Mouse (Mus musculus): Measurements from ENCODE around the gene Pla2g12b. TPM values are rescaled to one million over a fixed set of nuclear protein-coding genes. Genes with fewer than 3 reads are reported as not detected.
"Not testable (repeated sequence)": the region's sequence is repeated elsewhere in the genome, so short reads cannot be mapped to it uniquely, and the experiment has no call there.

The Pla2g12b gene
- polyA plus RNA-seq, 1 experiment from 2014 or later: not detected

DNA sequence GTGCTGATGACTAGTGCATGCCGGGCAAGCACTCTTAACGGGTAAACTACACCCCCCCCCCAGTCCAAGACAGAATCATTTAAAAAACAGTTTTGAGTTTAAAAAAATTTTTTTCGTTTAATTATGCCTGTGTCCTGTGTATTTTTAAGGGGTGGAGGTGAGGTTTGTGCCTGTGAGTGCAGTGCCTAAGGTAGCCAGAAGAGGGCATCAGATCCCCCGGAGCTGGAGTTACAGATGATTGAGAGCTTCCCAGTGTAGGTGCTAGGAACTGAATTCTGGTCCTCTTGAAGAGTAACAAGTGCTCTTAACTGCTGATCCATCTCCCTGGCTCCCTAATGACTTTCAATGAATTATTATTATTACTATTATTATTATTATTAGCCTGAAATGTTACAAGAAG is 24.7 kb upstream of the Pla2g12b start:
- no peak overlapping the region for H3K9ac ChIP-seq
- no peak overlapping the region for H3K4me2 ChIP-seq
- peaks cover 7% of the 10 kb centered on the region for H3K36me3 ChIP-seq
- H3K4me3 ChIP-seq: no peak overlapping the region
- H3K4me1 ChIP-seq (replicated peaks): 0 out of 2 replicates have a peak, but pooled peaks cover 4% of the 10 kb centered on the region
- 93% methylated on average over 4 of the region's 4 CpGs for WGBS
- H3K27me3 ChIP-seq: no peaks in the 10 kb centered on the region
- ATAC-seq (ENCODE audit: low read depth): no peak
- H3K9me3 ChIP-seq: no peaks in the 10 kb centered on the region
- no peak overlapping the region for H3K27ac ChIP-seq (replicated peaks)

DNA sequence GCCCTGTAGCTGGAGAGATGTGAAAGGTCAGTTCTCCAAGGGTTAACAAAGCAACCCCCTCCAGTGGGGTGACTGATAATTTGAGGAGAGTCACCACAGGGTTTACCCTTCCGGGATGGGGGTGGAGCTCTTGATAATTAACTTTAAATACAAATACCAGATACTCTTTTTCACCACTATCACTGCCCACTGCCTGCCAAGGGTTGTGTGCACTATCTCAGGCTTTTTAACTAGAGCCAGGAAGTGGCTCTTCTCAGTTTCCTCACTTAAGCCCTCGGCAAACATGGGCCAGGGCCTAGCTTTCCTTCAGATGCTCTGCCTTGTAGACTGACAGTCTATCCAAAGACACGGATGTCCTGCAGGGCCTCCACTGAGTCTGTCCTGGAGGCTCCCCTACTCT is 23.5 kb upstream of the Pla2g12b start:
- Histone ChIP-seq H3K27ac (replicated peaks) (no peak overlapping the region), H3K4me1 (replicated peaks) (0 out of 2 replicates have a peak, but pooled peaks cover 4% of the 10 kb centered on the region), H3K27me3 (no peaks in the 10 kb centered on the region), H3K4me2 (no peak overlapping the region), H3K4me3 (no peak overlapping the region), H3K9ac (no peak overlapping the region), H3K9me3 (no peaks in the 10 kb centered on the region), H3K36me3 (no peaks in the 10 kb centered on the region; the same call in 1 of the 2 replicates)
- ATAC-seq (ENCODE audit: low read depth): no peak
- 56% methylated on average over 3 of the region's 3 CpGs for WGBS

DNA sequence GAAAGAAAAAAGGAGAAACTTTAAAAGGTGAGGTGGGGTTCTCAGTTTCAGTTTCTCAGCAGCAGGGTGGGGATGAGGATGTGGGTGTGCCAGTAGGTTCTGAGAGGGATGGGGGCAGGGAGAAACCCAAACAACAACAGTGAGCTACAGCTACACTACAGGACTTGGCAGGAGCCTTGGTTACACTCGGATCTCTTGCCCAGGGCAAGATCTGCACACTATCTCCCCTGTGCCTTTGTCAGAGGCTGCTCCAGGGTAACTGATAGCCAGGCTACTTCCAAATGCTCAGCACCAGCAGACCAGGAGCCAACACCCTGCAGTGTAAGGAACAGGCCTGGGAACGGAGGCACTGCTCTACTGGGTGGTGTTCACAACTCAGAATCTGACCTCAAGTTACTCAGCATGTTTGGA is 23.0 kb upstream of the Pla2g12b start:
- H3K4me1 ChIP-seq (replicated peaks): 0 out of 2 replicates have a peak, but pooled peaks cover 4% of the 10 kb centered on the region
- no peaks in the 10 kb centered on the region for H3K9me3 ChIP-seq
- no peaks in the 10 kb centered on the region for H3K27me3 ChIP-seq
- H3K4me3 ChIP-seq: no peak overlapping the region
- H3K4me2 ChIP-seq: no peak overlapping the region
- no peak overlapping the region for H3K9ac ChIP-seq
- no peak overlapping the region for H3K27ac ChIP-seq (replicated peaks)
- H3K36me3 ChIP-seq: no peaks in the 10 kb centered on the region
- ATAC-seq (ENCODE audit: low read depth): no peak
- WGBS: 93% methylated on average over 2 of the region's 2 CpGs

DNA sequence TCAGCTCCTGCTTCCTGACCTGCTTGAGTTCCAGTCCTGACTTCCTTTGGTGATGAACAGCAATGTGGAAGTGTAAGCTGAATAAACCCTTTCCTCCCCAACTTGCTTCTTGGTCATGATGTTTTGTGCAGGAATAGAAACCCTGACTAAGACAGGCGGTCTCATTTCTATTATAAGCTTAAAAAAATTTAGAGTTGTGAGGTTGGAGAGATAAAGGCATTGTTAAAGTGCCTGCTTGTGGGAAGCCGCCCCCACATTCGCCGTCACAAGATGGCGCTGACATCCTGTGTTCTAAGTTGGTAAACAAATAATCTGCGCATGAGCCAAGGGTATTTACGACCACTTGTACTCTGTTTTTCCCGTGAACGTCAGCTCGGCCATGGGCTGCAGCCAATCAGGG is 21.9 kb upstream of the Pla2g12b start:
- H3K36me3 ChIP-seq; H3K27me3 ChIP-seq; H3K4me1 ChIP-seq (replicated peaks); H3K9me3 ChIP-seq; H3K4me3 ChIP-seq; H3K27ac ChIP-seq (replicated peaks); H3K4me2 ChIP-seq; H3K9ac ChIP-seq; ATAC-seq (ENCODE audit: low read depth): not testable (repeated sequence)
- 77% methylated on average over 7 of the region's 10 CpGs for WGBS

DNA sequence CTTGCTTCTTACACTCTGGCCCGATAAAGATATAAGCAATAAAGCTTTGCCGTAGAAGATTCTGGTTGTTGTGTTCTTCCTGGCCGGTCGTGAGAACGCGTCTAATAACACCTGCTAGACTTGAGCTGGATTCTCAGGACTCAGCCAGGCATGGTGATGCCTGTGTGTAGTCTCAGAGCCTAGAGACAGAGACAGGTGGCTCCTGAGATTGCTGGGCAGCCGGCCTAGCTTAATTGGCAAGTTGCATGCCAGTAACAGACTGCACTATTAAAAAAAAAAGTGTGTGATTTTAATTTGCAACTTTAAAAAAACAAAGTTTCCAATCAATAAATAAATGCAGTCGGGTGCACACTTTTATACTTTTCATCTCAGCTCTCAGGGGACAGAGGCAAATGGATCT is 16.5 kb upstream of the Pla2g12b start:
- Histone ChIP-seq H3K4me2 (no peak overlapping the region), H3K27ac (replicated peaks) (no peak overlapping the region), H3K4me1 (replicated peaks) (no peaks in the 10 kb centered on the region), H3K9me3 (peaks cover 13% of the 10 kb centered on the region), H3K9ac (no peak overlapping the region), H3K4me3 (no peak overlapping the region), H3K36me3 (no peaks in the 10 kb centered on the region), H3K27me3 (no peaks in the 10 kb centered on the region)
- WGBS: 93% methylated on average over 8 of the region's 8 CpGs
- no peak for ATAC-seq (ENCODE audit: low read depth)

DNA sequence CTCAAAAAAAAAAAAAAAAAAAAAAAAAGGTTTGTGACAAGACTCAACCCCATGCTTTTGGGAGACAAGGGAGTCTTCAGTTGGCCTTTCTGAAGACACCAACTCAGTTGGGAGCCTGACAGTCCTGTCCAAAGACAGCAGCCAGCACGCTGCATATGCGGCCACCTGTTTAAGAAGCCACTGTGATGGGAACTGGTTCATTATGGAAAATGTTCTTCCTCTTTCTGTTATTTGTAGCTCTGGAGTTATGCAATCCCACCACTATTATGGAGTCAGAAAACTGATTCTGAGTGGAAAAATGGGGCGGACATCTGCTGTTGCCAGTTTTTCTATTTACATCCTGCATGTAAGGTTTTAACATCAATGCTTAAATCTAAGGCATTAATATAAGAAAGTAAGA is 13.8 kb upstream of the Pla2g12b start:
- ATAC-seq (ENCODE audit: low read depth): no peak
- 96% methylated on average over 3 of the region's 3 CpGs for WGBS
- Histone ChIP-seq H3K4me3 (no peak overlapping the region), H3K9me3 (peaks cover 13% of the 10 kb centered on the region), H3K9ac (no peak overlapping the region), H3K27ac (replicated peaks) (no peak overlapping the region), H3K36me3 (no peaks in the 10 kb centered on the region), H3K27me3 (no peaks in the 10 kb centered on the region), H3K4me1 (replicated peaks) (no peaks in the 10 kb centered on the region), H3K4me2 (no peak overlapping the region)

DNA sequence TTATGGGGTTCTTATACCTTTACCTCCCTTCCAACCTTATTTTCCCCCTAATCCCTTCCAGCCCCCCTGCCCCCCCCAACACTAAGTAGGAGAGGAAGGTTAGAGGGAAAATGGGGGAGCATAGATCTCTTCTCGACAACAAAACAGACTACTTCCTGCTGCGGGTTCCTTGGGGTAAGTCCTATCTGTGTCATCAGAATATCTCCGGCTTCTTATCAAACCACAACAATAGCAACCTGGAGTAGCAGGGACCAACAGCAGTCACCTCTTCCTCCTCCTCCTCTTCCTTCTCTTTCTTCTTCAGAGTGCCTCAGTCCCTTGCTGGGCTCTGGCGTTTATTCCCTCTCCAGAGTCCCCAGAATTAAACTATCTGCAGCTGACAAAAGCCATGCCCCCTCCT is 11.6 kb upstream of the Pla2g12b start:
- Histone ChIP-seq H3K4me2 (no peak overlapping the region), H3K27me3 (no peaks in the 10 kb centered on the region), H3K9ac (no peak overlapping the region), H3K27ac (replicated peaks) (no peak overlapping the region), H3K4me1 (replicated peaks) (no peaks in the 10 kb centered on the region), H3K4me3 (no peak overlapping the region), H3K36me3 (no peaks in the 10 kb centered on the region), H3K9me3 (peaks cover 13% of the 10 kb centered on the region)
- ATAC-seq (ENCODE audit: low read depth): no peak
- WGBS: 70% methylated on average over 4 of the region's 4 CpGs

DNA sequence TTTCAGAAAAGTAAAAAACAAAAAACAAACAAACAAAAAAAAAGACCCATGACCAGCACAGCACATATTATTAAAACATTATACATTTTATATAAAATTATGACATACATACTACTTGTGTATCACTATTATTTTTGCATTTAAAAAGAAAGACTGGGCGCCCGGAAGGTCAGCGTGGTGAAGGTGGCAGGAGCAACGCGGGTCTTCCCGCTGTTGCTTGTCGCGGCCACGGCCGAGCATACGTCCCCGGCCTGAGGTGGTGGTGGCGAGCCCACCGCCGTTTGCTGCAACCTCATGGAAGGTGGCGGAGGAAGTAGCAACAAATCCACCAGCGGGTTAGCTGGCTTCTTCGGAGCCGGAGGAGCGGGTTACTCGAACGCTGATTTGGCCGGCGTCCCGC is 8.0 kb upstream of the Pla2g12b start, which contains the start of gene Gm10273:
Gene Gm10273, plus strand, starts transcription at position 172 of the 400 bp plus-strand sequence.
- H3K36me3 ChIP-seq; H3K27me3 ChIP-seq; H3K4me2 ChIP-seq; H3K9me3 ChIP-seq; H3K27ac ChIP-seq (replicated peaks); H3K9ac ChIP-seq; ATAC-seq (ENCODE audit: low read depth); H3K4me3 ChIP-seq; H3K4me1 ChIP-seq (replicated peaks): not testable (repeated sequence)
- 84% methylated on average over 13 of the region's 25 CpGs for WGBS

DNA sequence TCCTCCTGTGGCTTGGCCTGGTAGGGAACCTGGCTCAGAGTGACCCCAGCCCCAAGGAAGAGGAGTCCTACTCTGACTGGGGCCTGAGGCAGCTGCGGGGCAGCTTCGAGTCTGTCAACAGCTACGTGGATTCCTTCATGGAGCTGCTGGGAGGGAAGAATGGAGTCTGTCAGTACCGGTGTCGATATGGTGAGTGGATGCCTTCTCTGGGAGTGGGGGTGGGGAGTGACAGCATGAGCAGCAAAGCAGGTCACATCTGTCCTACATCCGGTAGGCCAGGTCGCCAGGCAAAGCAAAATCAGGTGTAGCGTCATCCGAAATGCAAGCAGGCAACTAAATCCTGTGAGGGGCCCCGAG is 311 bp downstream of the Pla2g12b start:
- Histone ChIP-seq H3K9ac (no peak overlapping the region), H3K9me3 (no peaks in the 10 kb centered on the region), H3K36me3 (no peaks in the 10 kb centered on the region), H3K4me1 (replicated peaks) (peaks cover 4% of the 10 kb centered on the region; the same call in 1 of the 2 replicates), H3K27me3 (no peaks in the 10 kb centered on the region), H3K4me3 (no peak overlapping the region), H3K27ac (replicated peaks) (no peak overlapping the region), H3K4me2 (no peak overlapping the region)
- WGBS: 80% methylated on average over 10 of the region's 10 CpGs
- no peak for ATAC-seq (ENCODE audit: low read depth)

DNA sequence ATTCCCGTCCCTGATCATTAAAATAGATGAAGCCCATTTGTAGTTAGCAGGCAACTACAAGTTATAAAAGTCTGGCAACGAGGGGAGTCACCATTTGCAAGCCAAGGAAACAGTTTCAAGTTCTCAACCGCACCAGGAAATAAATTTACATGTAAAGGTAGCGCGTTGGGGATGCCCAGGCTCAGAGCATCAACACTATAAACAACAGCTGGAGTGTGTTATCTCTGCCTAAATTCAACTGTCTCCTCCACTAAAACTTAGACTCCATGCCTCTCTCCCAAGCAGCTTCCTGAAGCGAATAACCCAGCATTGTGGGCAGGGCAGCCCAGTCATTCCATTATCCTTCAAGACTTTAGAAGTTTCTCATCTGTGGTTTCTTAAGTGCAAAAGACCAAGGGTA is 5.0 kb downstream of the Pla2g12b start:
- Histone ChIP-seq H3K27ac (replicated peaks) (no peak overlapping the region), H3K4me1 (replicated peaks) (peaks cover 4% of the 10 kb centered on the region; the same call in 1 of the 2 replicates), H3K9me3 (no peaks in the 10 kb centered on the region), H3K9ac (no peak overlapping the region), H3K4me2 (no peak overlapping the region), H3K36me3 (no peaks in the 10 kb centered on the region), H3K4me3 (no peak overlapping the region), H3K27me3 (no peaks in the 10 kb centered on the region)
- 50% methylated on average over 6 of the region's 6 CpGs for WGBS
- no peak for ATAC-seq (ENCODE audit: low read depth)

DNA sequence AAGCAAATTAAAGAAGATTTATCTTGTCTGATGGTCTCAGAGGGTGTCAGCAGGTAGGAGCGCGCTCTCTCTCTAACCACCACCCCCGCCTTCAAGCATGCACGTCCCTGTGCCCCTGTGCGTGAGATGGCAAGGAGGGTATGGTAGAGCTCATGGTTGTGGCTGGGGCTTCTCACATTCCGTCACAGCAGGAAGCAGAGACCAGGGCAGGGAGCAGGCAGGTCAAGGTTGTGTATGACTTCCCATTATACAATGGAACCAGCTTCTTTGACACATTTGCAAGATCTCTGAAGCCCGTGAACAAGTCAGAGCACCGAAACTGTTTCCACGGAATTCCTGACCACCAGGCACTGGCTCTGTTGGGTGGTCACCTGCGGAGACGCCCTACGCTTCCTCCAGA is 6.8 kb downstream of the Pla2g12b start:
- Histone ChIP-seq H3K4me2 (no peak overlapping the region), H3K4me1 (replicated peaks) (peaks cover 4% of the 10 kb centered on the region; the same call in 1 of the 2 replicates), H3K4me3 (no peak overlapping the region), H3K9me3 (no peaks in the 10 kb centered on the region), H3K27me3 (no peaks in the 10 kb centered on the region), H3K27ac (replicated peaks) (no peak overlapping the region), H3K9ac (no peak overlapping the region), H3K36me3 (no peaks in the 10 kb centered on the region)
- ATAC-seq (ENCODE audit: low read depth): no peak
- WGBS: 81% methylated on average over 12 of the region's 12 CpGs

DNA sequence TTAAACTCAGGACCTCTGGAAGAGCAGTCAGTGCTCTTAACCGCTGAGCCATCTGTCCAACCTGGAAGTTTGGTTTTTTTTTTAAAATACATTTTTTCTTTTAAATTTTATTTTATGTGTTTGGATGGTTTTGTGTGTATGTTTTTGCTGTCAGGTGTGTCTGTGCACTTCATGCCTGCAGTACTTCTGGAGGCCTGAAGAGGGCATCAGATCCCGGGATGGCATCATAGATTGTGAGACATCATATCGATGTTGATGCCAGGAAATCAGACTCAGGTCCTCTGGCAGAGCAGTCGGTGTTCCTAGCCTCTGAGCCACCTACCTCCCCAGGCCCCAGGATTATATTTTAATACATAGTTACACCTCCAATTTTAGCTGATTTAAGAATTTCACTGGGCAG is 10.3 kb downstream of the Pla2g12b start:
- Histone ChIP-seq H3K27me3 (no peaks in the 10 kb centered on the region), H3K27ac (replicated peaks) (no peak overlapping the region), H3K4me3 (no peak overlapping the region), H3K4me2 (no peak overlapping the region), H3K9ac (no peak overlapping the region), H3K9me3 (no peaks in the 10 kb centered on the region), H3K4me1 (replicated peaks) (no peaks in the 10 kb centered on the region), H3K36me3 (no peaks in the 10 kb centered on the region)
- no peak for ATAC-seq (ENCODE audit: low read depth)
- WGBS: 93% methylated on average over 4 of the region's 4 CpGs

DNA sequence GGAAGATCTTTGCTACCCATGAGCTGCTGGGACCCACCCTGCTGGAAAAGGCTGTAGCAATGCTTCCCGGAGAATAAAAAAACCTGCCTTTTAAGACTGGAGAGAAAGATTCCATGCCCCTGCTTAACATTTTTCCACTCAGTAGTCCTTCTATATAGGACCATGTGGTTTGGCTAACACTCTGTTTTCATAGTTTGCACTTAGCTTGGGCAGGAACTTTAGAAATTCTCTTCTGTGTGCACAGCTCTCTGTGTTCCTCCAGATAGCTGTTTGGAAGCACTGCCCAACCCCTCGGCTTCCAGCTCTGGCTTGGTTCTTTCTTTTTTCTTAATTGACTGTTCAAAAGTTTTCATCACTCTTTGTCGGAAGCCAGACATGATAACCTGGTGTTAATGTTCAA is 13.2 kb downstream of the Pla2g12b start:
- no peak for ATAC-seq (ENCODE audit: low read depth)
- Histone ChIP-seq H3K4me1 (replicated peaks) (no peaks in the 10 kb centered on the region), H3K4me2 (no peak overlapping the region), H3K4me3 (no peak overlapping the region), H3K36me3 (no peaks in the 10 kb centered on the region), H3K9me3 (no peaks in the 10 kb centered on the region), H3K27me3 (no peaks in the 10 kb centered on the region), H3K9ac (no peak overlapping the region), H3K27ac (replicated peaks) (no peak overlapping the region)
- 90% methylated on average over 3 of the region's 3 CpGs for WGBS

Measured in neural tube, embryonic 13.5 days (tissue).